Mouse (Mus musculus): ENCODE measurements at regions not wholly inside any gene's neighbourhood (a gene's known extent, or its start where the extent isn't known, plus 50 kb on each side); places are given as distances from the start of the nearest gene placed in this dataset.
A peak's percentile ranks its signal among the peaks of the same experiment; 100 is the strongest.

DNA sequence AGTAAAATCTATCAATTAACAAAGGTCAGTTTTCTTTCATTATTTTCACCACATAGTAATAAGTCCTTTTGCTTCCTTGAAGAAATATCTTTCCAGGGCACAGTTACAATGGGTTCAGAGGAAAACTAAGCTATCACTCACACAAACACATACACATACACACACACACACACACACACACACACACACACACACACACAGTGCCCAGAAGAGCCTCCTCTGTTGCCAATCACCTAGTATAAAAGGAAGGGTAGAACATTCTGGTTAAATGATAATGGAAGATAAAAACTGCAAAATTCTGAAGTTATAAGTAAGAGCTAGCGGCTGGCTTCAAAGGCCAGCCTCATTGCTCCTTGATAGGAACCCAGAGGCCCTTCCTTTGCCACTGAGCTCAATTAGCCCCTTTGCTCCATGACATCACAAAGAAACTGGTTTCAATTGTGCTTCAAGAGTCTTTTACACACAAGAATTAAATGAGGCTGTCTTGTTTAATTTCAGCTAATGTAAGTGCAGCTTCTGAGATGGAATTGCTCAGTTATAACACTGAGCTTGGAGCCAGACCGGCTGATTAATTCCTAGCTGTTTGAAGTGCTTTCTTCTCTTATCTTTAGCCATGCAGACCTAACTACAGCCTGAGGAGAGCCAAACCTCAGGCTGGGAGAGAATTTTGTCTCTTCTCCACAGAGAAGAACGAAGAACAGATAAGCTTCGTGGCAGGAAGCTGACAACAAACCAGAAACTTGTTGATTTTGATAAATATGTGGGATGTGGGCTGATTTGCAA, 262.1 kb downstream of the Pdha2 start (continued):
- TF ChIP-seq MEF2A (IDR thresholded peaks at IDR 0.05; ENCODE audit: extremely low read depth, insufficient replicate concordance, low read depth, low read length, poor library complexity, severe bottlenecking) (no peak), KAT2A (conservative IDR thresholded peaks at IDR 0.05; ENCODE audit: low read depth, low read length) (no peak), SIN3A (IDR thresholded peaks at IDR 0.05; ENCODE audit: low read length) (peak; percentile 85; the same call in 1 of the 2 replicates)

DNA sequence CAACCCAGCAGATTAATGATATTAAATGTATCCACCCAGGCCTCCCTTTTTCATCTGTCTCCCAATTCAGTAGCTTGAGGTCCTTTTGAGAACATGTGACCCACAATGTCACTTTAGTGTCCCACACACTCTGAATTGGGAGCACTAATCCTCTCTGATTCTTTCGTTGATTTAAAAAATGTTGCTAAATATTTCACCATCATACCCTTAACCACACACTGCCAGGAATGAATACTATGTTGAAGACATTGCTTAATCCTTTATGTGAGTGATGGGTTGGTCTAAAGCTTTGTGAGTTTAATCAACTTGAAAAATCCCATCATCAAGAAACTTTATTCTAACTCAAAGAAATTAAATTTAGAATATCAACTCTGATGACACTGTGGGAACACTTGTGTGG, 269.7 kb downstream of the Pdha2 start:
- no peak overlapping the region for H3K27ac ChIP-seq (ENCODE audit: control insufficient read depth, low read depth, low read length)
- DNase-seq (ENCODE audit: low read depth, low spot score): no peak
- peaks cover 0 to 12% of the 10 kb centered on the region in 2 experiments; a peak in 2 of 4 replicates for H3K36me3 ChIP-seq (ENCODE audit: control insufficient read depth in 1 of 2, insufficient read depth in 2 of 2, low read length in 2 of 2)
- H3K27me3 ChIP-seq (ENCODE audit: control insufficient read depth in 1 of 2, insufficient read depth in 2 of 2, low read length in 2 of 2): no peaks in the 10 kb centered on the region
- H3K9me3 ChIP-seq (replicated peaks; ENCODE audit: insufficient read depth, low read length): no peaks in the 10 kb centered on the region
- no peak overlapping the region for H3K9ac ChIP-seq (ENCODE audit: control insufficient read depth, low read depth, low read length, poor library complexity, severe bottlenecking)
- no peak overlapping the region for H3K4me3 ChIP-seq (ENCODE audit: control insufficient read depth in 1 of 2, insufficient read depth in 1 of 2, low read depth in 2 of 2, low read length in 2 of 2)
- H3K79me2 ChIP-seq (ENCODE audit: control insufficient read depth, insufficient read depth, low read length, poor library complexity): no peaks in the 10 kb centered on the region
- peaks cover 3% of the 10 kb centered on the region in 2 experiments; a peak in 3 of 4 replicates for H3K4me1 ChIP-seq (ENCODE audit: control insufficient read depth in 1 of 2, insufficient read depth in 2 of 2, low read length in 2 of 2)
- no peak for TF ChIP-seq EP300 (IDR thresholded peaks at IDR 0.05; ENCODE audit: low read depth in 1 of 2, low read length in 2 of 2)
- TF ChIP-seq MYB (IDR thresholded peaks at IDR 0.05; ENCODE audit: low read depth, low read length): no peak
- no peak for TF ChIP-seq BHLHE40 (IDR thresholded peaks at IDR 0.05; ENCODE audit: borderline replicate concordance, low read depth, low read length)

DNA sequence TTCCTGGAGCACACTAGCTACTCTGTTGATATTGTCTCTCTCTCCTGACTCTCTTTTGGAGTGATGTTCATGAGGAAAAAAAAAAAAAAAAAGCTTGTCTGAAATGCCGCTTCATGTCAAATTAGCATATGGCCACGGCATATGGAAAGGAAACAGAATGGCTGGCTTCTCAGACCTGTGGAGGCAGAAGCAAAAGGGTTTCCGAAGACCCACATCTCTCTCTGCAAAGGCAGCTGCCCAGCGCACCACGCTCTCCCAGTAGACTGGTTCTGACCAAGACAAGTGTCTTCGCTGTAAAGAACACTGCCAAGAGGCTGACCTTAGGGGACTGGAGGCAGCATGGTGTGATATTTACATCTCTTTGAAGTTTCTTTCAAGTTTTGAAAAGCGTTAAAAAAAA, 270.3 kb downstream of the Pdha2 start:
- no peaks in the 10 kb centered on the region for H3K27me3 ChIP-seq (ENCODE audit: control insufficient read depth in 1 of 2, insufficient read depth in 2 of 2, low read length in 2 of 2)
- peaks cover 0 to 12% of the 10 kb centered on the region in 2 experiments; a peak in 2 of 4 replicates for H3K36me3 ChIP-seq (ENCODE audit: control insufficient read depth in 1 of 2, insufficient read depth in 2 of 2, low read length in 2 of 2)
- H3K4me1 ChIP-seq (ENCODE audit: control insufficient read depth in 1 of 2, insufficient read depth in 2 of 2, low read length in 2 of 2): peaks cover 3% of the 10 kb centered on the region in 2 experiments; a peak in 3 of 4 replicates
- no peak overlapping the region for H3K4me3 ChIP-seq (ENCODE audit: control insufficient read depth in 1 of 2, insufficient read depth in 1 of 2, low read depth in 2 of 2, low read length in 2 of 2)
- TF ChIP-seq MAFK (IDR thresholded peaks at IDR 0.05; ENCODE audit: borderline replicate concordance, low read depth, low read length): no peak
- no peak for TF ChIP-seq ETS1 (IDR thresholded peaks at IDR 0.05; ENCODE audit: low read depth, low read length)
- TF ChIP-seq ZC3H11A (IDR thresholded peaks at IDR 0.05; ENCODE audit: low read depth, low read length): no peak
- no peak for TF ChIP-seq ZNF384 (IDR thresholded peaks at IDR 0.05; ENCODE audit: low read depth, low read length)
- no peak for TF ChIP-seq USF2 (IDR thresholded peaks at IDR 0.05; ENCODE audit: borderline replicate concordance in 1 of 2, insufficient read depth in 1 of 2, low read depth in 1 of 2, low read length in 2 of 2)
- TF ChIP-seq GABPA (IDR thresholded peaks at IDR 0.05; ENCODE audit: low read depth, low read length): no peak
- TF ChIP-seq SIN3A (IDR thresholded peaks at IDR 0.05; ENCODE audit: low read length): no peak
- no peak for TF ChIP-seq CTCF (IDR thresholded peaks at IDR 0.05 in 2 of 3, conservative IDR thresholded peaks at IDR 0.05 in 1 of 3; ENCODE audit: control insufficient read depth in 1 of 3, insufficient read depth in 1 of 3, low read depth in 2 of 3, low read length in 3 of 3, poor library complexity in 1 of 3, severe bottlenecking in 1 of 3)
- no peak for TF ChIP-seq HCFC1 (IDR thresholded peaks at IDR 0.05; ENCODE audit: low read depth, low read length)
- no peak for TF ChIP-seq MXI1 (IDR thresholded peaks at IDR 0.05; ENCODE audit: low read depth, low read length)
- TF ChIP-seq POLR2AphosphoS5 (IDR thresholded peaks at IDR 0.05; ENCODE audit: borderline replicate concordance, low read depth, low read length): no peak
- TF ChIP-seq E2F4 (IDR thresholded peaks at IDR 0.05; ENCODE audit: borderline replicate concordance, low read depth, low read length): no peak
- no peak for TF ChIP-seq SMC3 (IDR thresholded peaks at IDR 0.05; ENCODE audit: low read depth, low read length)
- no peak for TF ChIP-seq MYC (IDR thresholded peaks at IDR 0.05; ENCODE audit: low read depth, low read length)
- TF ChIP-seq POLR2AphosphoS2 (IDR thresholded peaks at IDR 0.05; ENCODE audit: low read length): no peak
- TF ChIP-seq POLR2A (IDR thresholded peaks at IDR 0.05; ENCODE audit: control insufficient read depth in 1 of 2, insufficient read depth in 1 of 2, low read depth in 1 of 2, low read length in 2 of 2, poor library complexity in 1 of 2): no peak
- TF ChIP-seq TAL1 (IDR thresholded peaks at IDR 0.05; ENCODE audit: low read length): no peak
- TF ChIP-seq CHD2 (IDR thresholded peaks at IDR 0.05; ENCODE audit: low read length): no peak
- H3K79me2 ChIP-seq (ENCODE audit: control insufficient read depth, insufficient read depth, low read length, poor library complexity): no peaks in the 10 kb centered on the region
- DNase-seq (ENCODE audit: low read depth, low spot score): no peak
- H3K9ac ChIP-seq (ENCODE audit: control insufficient read depth, low read depth, low read length, poor library complexity, severe bottlenecking): no peak overlapping the region
- no peak overlapping the region for H3K27ac ChIP-seq (ENCODE audit: control insufficient read depth, low read depth, low read length)
- no peaks in the 10 kb centered on the region for H3K9me3 ChIP-seq (replicated peaks; ENCODE audit: insufficient read depth, low read length)

Measured in MEL (cell line).